Mouse (Mus musculus) CH12.LX (cell line): ENCODE results near the gene Lingo3. TPM values are rescaled to one million over a fixed set of nuclear protein-coding genes. Genes with fewer than 3 reads are reported as not detected.

ENCODE experiments used
- DNase-seq: peaks from one replicate; pipeline ENCODE4 v3.0.0-alpha.2; 2013; ENCODE audit errors: extremely low read depth
- H3K27ac ChIP-seq: 2 replicates; pipeline ENCODE4 v1.5.1; 2012; ENCODE audit warnings: low read depth, mild to moderate bottlenecking, control low read depth, moderate library complexity; ENCODE audit not compliant: insufficient read depth
- H3K27me3 ChIP-seq: replicated peaks from 2 replicates; pipeline ENCODE3; 2012; ENCODE audit warnings: inconsistent platforms
- H3K36me3 ChIP-seq, 2 experiments: replicated peaks in 1 of 2; 2 replicates each; pipeline versions ENCODE3 to v1.6.1; 2012; ENCODE audit warnings: inconsistent platforms in 1 of 2, low read length in 1 of 2, mild to moderate bottlenecking in 1 of 2, mixed read lengths in 1 of 2, moderate library complexity in 1 of 2; ENCODE audit not compliant: control insufficient read depth in 1 of 2, insufficient read depth in 1 of 2
- H3K4me1 ChIP-seq, 2 experiments: 2 replicates each; pipeline ENCODE4 v1.6.1; 2012; ENCODE audit warnings: inconsistent platforms in 1 of 2, moderate library complexity in 1 of 2; ENCODE audit not compliant: insufficient read depth in 2 of 2, control insufficient read depth in 1 of 2
- H3K4me2 ChIP-seq: 2 replicates; pipeline ENCODE4 v1.6.1; 2012; ENCODE audit warnings: low read depth, mild to moderate bottlenecking, control low read depth; ENCODE audit not compliant: poor library complexity, insufficient read depth, severe bottlenecking
- H3K4me3 ChIP-seq, 3 experiments: fragments of 150-350 bp in 1 of 3; sonication (generic) in 1 of 3; replicated peaks in 1 of 3; 2 replicates each; pipeline versions ENCODE3 to v1.5.1; 2011 to 2012; ENCODE audit warnings: low read depth in 2 of 3, low read length in 2 of 3, mild to moderate bottlenecking in 2 of 3, moderate library complexity in 2 of 3, control low read depth in 1 of 3, improper control_type of control experiment in 1 of 3, inconsistent platforms in 1 of 3, mixed read lengths in 1 of 3; ENCODE audit not compliant: poor library complexity in 1 of 3
- H3K79me2 ChIP-seq: replicated peaks from 2 replicates; pipeline ENCODE4 v1.6.1; 2012; ENCODE audit warnings: mild to moderate bottlenecking, moderate library complexity; ENCODE audit not compliant: control insufficient read depth, poor library complexity, insufficient read depth, severe bottlenecking; ENCODE audit errors: extremely low read depth
- H3K9ac ChIP-seq: 2 replicates; pipeline ENCODE4 v1.6.1; 2012; ENCODE audit warnings: low read depth, mild to moderate bottlenecking, control low read depth, moderate library complexity; ENCODE audit not compliant: insufficient read depth
- H3K9me3 ChIP-seq: replicated peaks from 2 replicates; pipeline ENCODE3; 2012; ENCODE audit warnings: low read length, inconsistent platforms, mixed read lengths
- CHD1 ChIP-seq: IDR thresholded peaks from 2 replicates; pipeline ENCODE4 v1.6.1; 2012; ENCODE audit warnings: low read depth, low read length, improper control_type of control experiment, inconsistent platforms
- CTCF ChIP-seq, 2 experiments: IDR thresholded peaks in 1 of 2; conservative IDR thresholded peaks in 1 of 2; 2 replicates each; pipeline ENCODE4 v1.5.1; 2011 to 2012; ENCODE audit warnings: low read depth in 2 of 2, low read length in 2 of 2, improper control_type of control experiment in 1 of 2, inconsistent platforms in 1 of 2, mild to moderate bottlenecking in 1 of 2, moderate library complexity in 1 of 2
- E2F4 ChIP-seq: IDR thresholded peaks from 2 replicates; pipeline ENCODE4 v1.6.1; 2011; ENCODE audit warnings: low read depth, low read length, improper control_type of control experiment; ENCODE audit not compliant: insufficient replicate concordance
- ETS1 ChIP-seq: conservative IDR thresholded peaks from 2 replicates; pipeline ENCODE4 v1.6.1; 2012; ENCODE audit warnings: low read depth, mild to moderate bottlenecking, inconsistent platforms, low read length, improper control_type of control experiment, moderate library complexity
- GABPA ChIP-seq: IDR thresholded peaks from 2 replicates; pipeline ENCODE4 v1.6.1; 2012; ENCODE audit warnings: low read depth, low read length, improper control_type of control experiment, inconsistent platforms; ENCODE audit not compliant: insufficient replicate concordance
- IRF4 ChIP-seq: IDR thresholded peaks from 2 replicates; pipeline ENCODE4 v1.6.1; 2014; ENCODE audit warnings: low read depth, mild to moderate bottlenecking, inconsistent platforms, low read length, improper control_type of control experiment
- MAFK ChIP-seq: IDR thresholded peaks from 2 replicates; pipeline ENCODE4 v1.6.1; 2011; ENCODE audit warnings: low read length, improper control_type of control experiment; ENCODE audit not compliant: insufficient replicate concordance
- MAX ChIP-seq: IDR thresholded peaks from 2 replicates; pipeline ENCODE4 v1.6.1; 2011; ENCODE audit warnings: low read length, improper control_type of control experiment
- MEF2A ChIP-seq: IDR thresholded peaks from 2 replicates; pipeline ENCODE4 v1.6.1; 2014; ENCODE audit warnings: low read depth, mild to moderate bottlenecking, inconsistent platforms, low read length, improper control_type of control experiment, borderline replicate concordance
- MXI1 ChIP-seq: IDR thresholded peaks from 2 replicates; pipeline ENCODE4 v1.6.1; 2011; ENCODE audit warnings: mild to moderate bottlenecking, low read depth, low read length, improper control_type of control experiment
- MYC ChIP-seq: IDR thresholded peaks from 2 replicates; pipeline ENCODE4 v1.6.1; 2011; ENCODE audit warnings: low read depth, mild to moderate bottlenecking, improper control_type of control experiment, low read length
- NELFE ChIP-seq: IDR thresholded peaks from 2 replicates; pipeline ENCODE4 v1.6.1; 2011; ENCODE audit warnings: low read depth, low read length, improper control_type of control experiment
- PAX5 ChIP-seq: IDR thresholded peaks from 2 replicates; pipeline ENCODE4 v1.6.1; 2012; ENCODE audit warnings: low read length, inconsistent platforms, mixed read lengths
- POLR2A ChIP-seq: IDR thresholded peaks from 2 replicates; pipeline ENCODE4 v1.6.1; 2011; ENCODE audit warnings: low read depth, mild to moderate bottlenecking, improper control_type of control experiment, low read length
- RAD21 ChIP-seq: IDR thresholded peaks from 2 replicates; pipeline ENCODE4 v1.6.1; 2011; ENCODE audit warnings: low read depth, mild to moderate bottlenecking, low read length, improper control_type of control experiment, moderate library complexity
- RCOR1 ChIP-seq: conservative IDR thresholded peaks from 2 replicates; pipeline ENCODE4 v1.6.1; 2012; ENCODE audit warnings: low read depth, mild to moderate bottlenecking, inconsistent platforms, low read length, improper control_type of control experiment
- SIN3A ChIP-seq: IDR thresholded peaks from 2 replicates; pipeline ENCODE4 v1.6.1; 2012; ENCODE audit warnings: low read length, improper control_type of control experiment, inconsistent platforms
- TBP ChIP-seq: conservative IDR thresholded peaks from 2 replicates; pipeline ENCODE4 v1.6.1; 2011; ENCODE audit warnings: low read depth, low read length, improper control_type of control experiment
- USF1 ChIP-seq: IDR thresholded peaks from 2 replicates; pipeline ENCODE4 v1.6.1; 2014; ENCODE audit warnings: low read depth, mild to moderate bottlenecking, inconsistent platforms, low read length, improper control_type of control experiment
- ZKSCAN1 ChIP-seq: IDR thresholded peaks from 2 replicates; pipeline ENCODE4 v1.6.1; 2012; ENCODE audit warnings: low read depth, inconsistent platforms, low read length, improper control_type of control experiment, borderline replicate concordance
- ZMIZ1 ChIP-seq: IDR thresholded peaks from 2 replicates; pipeline ENCODE4 v1.6.1; 2012; ENCODE audit warnings: low read depth, mild to moderate bottlenecking, inconsistent platforms, low read length, improper control_type of control experiment
- ZNF384 ChIP-seq: IDR thresholded peaks from 2 replicates; pipeline ENCODE4 v1.6.1; 2012; ENCODE audit warnings: low read depth, low read length, improper control_type of control experiment, inconsistent platforms
- dilution Hi-C: fragments of 300-500 bp; cut with MboI; formaldehyde crosslinking; loops from 2 replicates; pipeline ENCODE4 v1.14.3; 2020; ENCODE audit warnings: low sequenced_read_pairs; ENCODE audit not compliant: extremely low pct_unique_long_range_greater_than_20kb, extremely low pct_ligation_motif_present
- in situ Hi-C: fragments of 300-500 bp; cut with MboI; formaldehyde crosslinking; loops from 3 replicates; pipeline ENCODE4 v1.14.3; 2019; ENCODE audit warnings: low sequenced_read_pairs, low pct_ligation_motif_present, low pct_unique_long_range_greater_than_20kb, mixed read lengths
- polyA plus RNA-seq: library from polyadenylated mRNA; unstranded; fragments of >175 nt; gene quantifications from 2 replicates; pipeline ENCODE4 v1.2.1, GENCODE M21; 2012; ENCODE audit warnings: low read depth; ENCODE audit not compliant: insufficient read length
- total RNA-seq, 2 experiments: library from RNA; depleted of rRNA; stranded (reverse); fragments of 300-350 nt in 1 of 2; fragments of >200 nt in 1 of 2; gene quantifications; 2 replicates each; pipeline ENCODE4 v1.2.3; 2012 to 2014

Lingo3 gene
- total and polyA plus RNA-seq, 3 experiments = 0.21 TPM; not detected in 2

GRCm38 (mm10) chr10:80793033-80793784 is 50.6 kb downstream of the Lingo3 start:
- H3K79me2 ChIP-seq = peaks cover 16% of the 10 kb centered on the region
- in situ Hi-C loops = no loop called here
- H3K27me3 ChIP-seq = no peaks in the 10 kb centered on the region
- no peak overlapping the region for H3K27ac ChIP-seq
- H3K4me1 ChIP-seq = peaks cover 4 to 16% of the 10 kb centered on the region in 2 experiments
- H3K36me3 ChIP-seq = peaks cover 77 to 83% of the 10 kb centered on the region in 2 experiments
- H3K9ac ChIP-seq = no peak overlapping the region
- no peak overlapping the region for H3K4me2 ChIP-seq
- DNase-seq = no peak
- TF ChIP-seq MYC (no peak), MAX (no peak), ZMIZ1 (no peak), POLR2A (peak; percentile 5; the same call in 1 of the 2 replicates)
- TF ChIP-seq, all 38 proteins: peak for 1
- dilution Hi-C loops = no loop called here
- no peak overlapping the region for H3K4me3 ChIP-seq
- no peaks in the 10 kb centered on the region for H3K9me3 ChIP-seq

DNA sequence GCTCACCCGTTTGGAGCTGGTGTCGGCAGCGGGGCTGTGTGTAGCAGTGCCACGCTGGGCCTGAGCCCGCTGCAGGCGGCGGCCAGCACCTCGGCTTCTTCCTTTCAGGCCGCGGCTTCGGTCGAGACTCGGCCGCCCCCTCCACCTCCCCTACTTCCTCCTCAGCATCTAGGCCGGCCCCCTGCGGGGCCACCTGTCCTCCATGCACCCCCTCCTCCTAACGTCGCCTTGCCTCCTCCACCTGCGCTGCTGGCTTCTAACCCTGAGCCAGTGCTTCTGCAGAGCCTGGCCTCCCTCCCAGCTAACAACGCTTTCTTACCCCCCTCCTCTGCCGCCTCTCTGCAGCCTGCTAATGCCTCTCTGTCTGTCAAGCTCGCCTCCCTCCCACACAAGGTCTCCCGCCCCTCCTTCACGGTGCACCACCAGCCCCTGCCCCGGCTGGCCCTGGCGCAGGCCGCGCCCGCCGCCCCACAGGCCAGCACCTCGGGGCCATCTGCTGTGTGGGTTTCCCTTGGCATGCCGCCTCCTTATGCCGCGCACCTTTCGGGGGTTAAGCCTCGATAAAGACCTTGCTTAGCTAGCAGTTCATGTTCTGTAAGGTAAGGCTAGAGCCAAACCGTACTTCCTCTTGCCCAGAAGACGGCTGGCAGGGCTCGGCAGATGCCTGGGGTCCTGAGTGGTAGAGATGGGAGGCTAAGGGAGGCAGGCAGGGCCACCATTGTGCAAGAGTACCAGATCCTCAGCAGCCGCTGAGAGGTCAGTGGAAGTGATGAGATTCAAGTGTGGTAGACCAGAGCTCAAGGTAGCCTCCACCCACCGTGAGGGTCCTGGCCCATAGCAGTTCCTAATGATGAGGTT is 51.4 kb downstream of the Lingo3 start:
- Histone ChIP-seq H3K4me1 (peaks cover 4 to 16% of the 10 kb centered on the region in 2 experiments), H3K27ac (no peak overlapping the region), H3K9me3 (no peaks in the 10 kb centered on the region), H3K9ac (no peak overlapping the region), H3K79me2 (peaks cover 12% of the 10 kb centered on the region), H3K36me3 (peaks cover 85 to 92% of the 10 kb centered on the region in 2 experiments), H3K4me3 (no peak overlapping the region), H3K4me2 (no peak overlapping the region), H3K27me3 (no peaks in the 10 kb centered on the region)
- no peak for TF ChIP-seq SIN3A
- no peak for TF ChIP-seq USF1
- no peak for TF ChIP-seq NELFE
- no peak for TF ChIP-seq ZNF384
- no peak for TF ChIP-seq ETS1
- no peak for TF ChIP-seq MAX
- dilution Hi-C loops (no loop called here), in situ Hi-C loops (no loop called here)
- no peak for DNase-seq

DNA sequence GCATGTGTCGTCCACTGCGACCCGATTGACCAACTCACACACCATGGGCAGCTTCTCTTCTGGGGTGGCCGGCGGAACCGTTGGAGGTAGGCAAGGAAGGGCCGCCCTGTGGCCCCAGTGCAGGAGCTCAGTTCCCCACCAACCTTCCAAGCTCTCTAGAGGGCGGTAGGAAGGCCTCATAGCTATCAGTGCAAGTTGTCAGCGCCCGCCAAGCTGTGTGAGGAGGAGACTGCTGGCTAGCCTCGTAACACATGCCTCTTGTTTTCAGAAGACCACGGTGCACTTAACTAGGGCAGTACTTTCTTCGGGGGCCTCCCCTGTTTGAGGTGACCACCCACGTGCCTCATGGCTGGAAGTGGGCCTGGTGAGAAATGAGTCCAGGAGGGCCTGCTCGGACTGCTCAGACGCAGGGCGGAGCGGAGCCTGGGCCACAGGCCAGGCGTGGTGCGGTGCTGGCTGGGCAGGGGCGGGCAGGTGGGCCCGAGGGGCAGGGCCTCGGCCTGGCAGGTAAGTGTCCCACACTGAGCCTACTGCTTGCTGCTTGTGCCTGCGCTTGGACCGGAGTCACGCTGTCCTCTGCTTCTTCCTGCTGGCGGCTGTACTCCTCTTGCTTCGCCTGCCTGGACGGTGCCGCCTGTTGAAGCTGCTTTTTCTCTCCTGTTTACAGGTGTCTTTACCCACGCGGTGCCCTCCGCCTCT is 52.2 kb downstream of the Lingo3 start:
- peaks cover 5% of the 10 kb centered on the region for H3K79me2 ChIP-seq
- no peak for TF ChIP-seq GABPA
- TF ChIP-seq TBP = no peak
- no peak for TF ChIP-seq RAD21
- TF ChIP-seq CHD1 = no peak
- TF ChIP-seq RCOR1 = no peak
- TF ChIP-seq USF1 = no peak
- TF ChIP-seq PAX5 = no peak
- no peak for TF ChIP-seq SIN3A
- no peak for TF ChIP-seq ZMIZ1
- TF ChIP-seq CTCF (conservative IDR thresholded peaks at IDR 0.05 in 1 of 2, IDR thresholded peaks at IDR 0.05 in 1 of 2; ENCODE audit: low read depth in 2 of 2, low read length in 2 of 2) = no peak
- no peak for TF ChIP-seq E2F4
- no peak for TF ChIP-seq ZKSCAN1
- TF ChIP-seq IRF4 = no peak
- TF ChIP-seq MXI1 = no peak
- TF ChIP-seq MAFK = no peak
- TF ChIP-seq MEF2A = no peak
- no peak for DNase-seq
- no peaks in the 10 kb centered on the region for H3K27me3 ChIP-seq
- H3K9ac ChIP-seq = no peak overlapping the region
- no peaks in the 10 kb centered on the region for H3K9me3 ChIP-seq
- H3K4me2 ChIP-seq = no peak overlapping the region
- peaks cover 93 to 98% of the 10 kb centered on the region in 2 experiments for H3K36me3 ChIP-seq
- in situ Hi-C loops (no loop called here), dilution Hi-C loops (no loop called here)
- peaks cover 4 to 10% of the 10 kb centered on the region in 2 experiments for H3K4me1 ChIP-seq
- H3K27ac ChIP-seq = no peak overlapping the region
- no peak overlapping the region for H3K4me3 ChIP-seq
